Mouse (Mus musculus) erythroid progenitor cell, adult 5-6 weeks (primary cell): Measurements from ENCODE around the gene Otud7a. TPM values are rescaled to one million over a fixed set of nuclear protein-coding genes. Genes with fewer than 3 reads are reported as not detected.
"Not testable (repeated sequence)": the region's sequence is repeated elsewhere in the genome, so short reads cannot be mapped to it uniquely, and the experiment has no call there.

Experiments used
- ATAC-seq: replicated peaks from 2 replicates; pipeline ENCODE4 v1.8.0; 2016; ENCODE audit warnings: moderate number of reproducible peaks, mild to moderate bottlenecking, moderate TSS enrichment, inconsistent platforms; ENCODE audit not compliant: poor library complexity, low FRiP score, severe bottlenecking
- total RNA-seq, 2 experiments: library from RNA; stranded (forward) in 1 of 2; stranded (reverse) in 1 of 2; fragments of 150-400 nt in 1 of 2; fragments of 186-747, 209-891 nt in 1 of 2; gene quantifications; 2 replicates each; pipeline versions ENCODE4 v1.2.3 to v1.2.4; 2015 to 2017; ENCODE audit warnings: low replicate concordance in 2 of 2

Otud7a gene
- total RNA-seq, 2 experiments from 2014 or later = not detected

DNA sequence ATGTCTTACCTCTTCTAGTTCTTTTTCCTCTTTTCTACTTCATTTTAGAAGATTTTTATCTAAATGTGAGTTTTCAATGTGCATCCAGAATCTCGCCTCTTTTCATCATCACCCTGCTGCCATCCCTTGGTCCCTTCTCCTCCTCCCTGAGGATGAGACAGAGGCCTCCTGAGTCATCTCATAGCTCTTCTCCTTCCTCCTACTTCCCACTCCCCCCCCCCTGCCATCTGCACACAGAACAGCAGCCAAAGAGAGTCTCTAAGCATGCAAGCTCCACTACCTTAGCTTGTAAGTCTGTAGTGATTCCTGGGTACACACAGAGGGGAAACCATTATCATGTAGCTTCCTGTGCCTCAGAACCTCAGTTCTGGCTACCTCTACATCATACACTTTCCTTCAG is 109.9 kb downstream of the Otud7a start:
- no peak for ATAC-seq

GRCm38 (mm10) chr7:63556324-63556723 is 111.8 kb downstream of the Otud7a start:
- no peak for ATAC-seq

DNA sequence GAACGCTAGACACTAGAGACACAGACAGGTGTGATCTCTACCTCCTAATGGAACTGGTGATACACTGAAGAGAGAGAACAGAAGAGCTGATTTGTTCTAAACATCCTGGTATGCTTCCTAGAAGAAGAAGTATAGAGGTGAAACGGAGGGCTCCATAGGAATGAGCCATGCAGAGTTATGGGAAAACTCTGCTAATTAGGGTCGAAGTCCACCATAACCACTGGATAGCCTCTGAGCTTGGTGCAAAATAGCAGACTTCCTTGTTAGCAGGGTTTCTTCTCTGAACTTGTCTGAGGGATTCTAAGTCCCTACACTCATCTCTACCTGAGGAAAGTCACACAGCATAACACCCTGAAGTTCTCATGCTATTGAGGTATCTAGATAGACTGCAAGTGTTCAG is 114.4 kb downstream of the Otud7a start:
- no peak for ATAC-seq

GRCm38 (mm10) chr7:63559679-63560078 is 115.1 kb downstream of the Otud7a start:
- ATAC-seq = no peak

- ATAC-seq = no peak
These were observed 138.8 kb downstream of the Otud7a start for GRCm38 (mm10) chr7:63583310-63583709.

DNA sequence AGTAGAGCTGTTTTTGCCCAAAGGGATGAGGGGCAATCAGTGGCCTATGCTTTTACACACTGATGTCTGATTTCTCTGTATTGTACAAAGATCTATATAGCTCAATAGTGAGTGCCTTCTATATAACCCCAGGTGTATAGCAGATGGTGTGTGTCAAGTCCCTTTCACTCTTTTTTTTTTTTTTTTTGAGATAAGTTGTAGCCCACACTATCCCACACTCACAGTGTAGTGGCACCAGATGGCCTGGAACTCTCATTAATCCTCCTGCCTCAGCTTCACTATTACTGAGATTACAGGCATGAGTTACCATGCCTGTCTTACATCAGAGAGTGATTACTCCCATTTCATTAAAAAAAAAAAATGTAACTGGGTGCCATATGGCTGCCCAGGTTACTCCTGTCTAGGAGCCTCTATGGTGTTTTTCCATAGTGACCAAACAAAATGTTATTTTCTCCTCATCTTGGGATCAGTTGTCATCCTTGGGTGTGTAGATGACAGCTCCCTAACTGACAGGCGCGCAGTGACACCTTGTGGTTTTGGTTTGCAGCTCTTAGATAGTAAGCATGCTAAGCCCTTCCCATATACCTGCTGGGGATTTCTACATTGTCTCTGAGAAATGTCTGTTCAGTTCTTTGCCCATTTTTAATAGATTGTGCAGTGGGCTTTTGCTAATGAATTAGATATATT is 141.8 kb downstream of the Otud7a start:
- no peak for ATAC-seq

- no peak for ATAC-seq
These were observed 145.8 kb downstream of the Otud7a start for GRCm38 (mm10) chr7:63590305-63590704.

DNA sequence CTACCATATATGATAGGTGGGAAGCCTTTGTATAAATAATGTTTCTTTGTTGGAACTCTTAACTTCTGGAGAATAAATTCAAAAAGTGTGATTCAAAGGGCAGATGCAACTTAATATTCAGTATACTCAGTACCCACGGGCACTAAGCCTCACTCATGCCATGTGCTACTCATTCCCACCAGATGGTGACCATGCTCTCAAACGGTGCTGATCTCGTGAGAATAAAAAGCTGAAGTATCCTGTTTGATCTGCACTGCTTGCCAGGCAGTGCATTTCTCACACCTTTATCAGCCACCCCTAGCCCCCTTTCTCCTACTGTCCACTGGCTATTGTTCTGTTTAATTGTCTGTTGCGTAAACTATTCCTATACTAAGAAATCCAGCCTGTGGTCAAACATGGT is 146.8 kb downstream of the Otud7a start:
- no peak for ATAC-seq

GRCm38 (mm10) chr7:63592061-63592460 is 147.5 kb downstream of the Otud7a start:
- no peak for ATAC-seq

GRCm38 (mm10) chr7:63604827-63605226 is 160.3 kb downstream of the Otud7a start:
- ATAC-seq = no peak

DNA sequence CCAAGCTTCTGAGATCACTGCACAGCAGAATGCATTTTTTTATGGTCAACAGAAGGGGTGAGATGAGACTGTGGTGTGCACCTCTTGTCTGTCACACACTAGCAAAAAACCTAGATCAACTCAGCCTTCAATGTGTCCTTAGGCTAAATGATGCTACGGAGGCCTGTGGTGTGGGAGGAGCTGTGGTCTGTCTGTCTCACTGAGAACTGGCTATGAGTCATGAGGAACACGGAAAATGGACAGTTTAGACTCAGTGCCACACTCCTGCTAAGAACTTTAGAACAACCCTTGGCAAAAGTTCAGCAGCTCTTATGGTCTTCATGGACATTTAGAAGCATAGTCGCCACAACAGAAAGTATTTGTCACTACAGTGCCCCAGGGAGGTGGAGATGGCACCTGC is 172.5 kb downstream of the Otud7a start:
- ATAC-seq = no peak

DNA sequence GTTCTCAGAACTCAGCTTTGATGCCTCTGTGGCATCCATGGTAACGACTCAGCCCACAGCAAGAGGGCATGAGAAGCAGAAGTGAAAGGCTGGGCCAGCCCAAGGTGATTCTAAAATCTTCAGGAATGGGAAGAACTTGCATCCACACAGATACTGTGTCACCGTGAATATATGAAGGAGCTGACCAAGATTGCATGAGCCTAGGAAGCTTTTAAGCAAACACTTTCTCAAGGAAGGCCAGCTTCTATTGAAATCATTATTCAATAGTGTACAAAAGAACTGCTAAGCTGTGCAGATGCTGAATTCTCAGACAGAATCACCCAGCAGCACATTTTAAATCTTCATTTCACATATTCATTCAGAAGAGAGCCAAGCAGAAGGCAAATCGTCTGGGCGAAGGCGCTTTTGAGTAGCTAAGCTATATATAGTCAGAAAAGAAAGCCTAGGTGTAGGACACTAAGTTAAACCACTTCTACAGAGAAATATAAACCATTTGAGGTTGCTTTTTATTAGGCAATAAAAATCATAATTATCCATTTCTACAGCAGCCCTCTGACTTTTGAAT is 176.3 kb downstream of the Otud7a start:
- ATAC-seq = no peak

DNA sequence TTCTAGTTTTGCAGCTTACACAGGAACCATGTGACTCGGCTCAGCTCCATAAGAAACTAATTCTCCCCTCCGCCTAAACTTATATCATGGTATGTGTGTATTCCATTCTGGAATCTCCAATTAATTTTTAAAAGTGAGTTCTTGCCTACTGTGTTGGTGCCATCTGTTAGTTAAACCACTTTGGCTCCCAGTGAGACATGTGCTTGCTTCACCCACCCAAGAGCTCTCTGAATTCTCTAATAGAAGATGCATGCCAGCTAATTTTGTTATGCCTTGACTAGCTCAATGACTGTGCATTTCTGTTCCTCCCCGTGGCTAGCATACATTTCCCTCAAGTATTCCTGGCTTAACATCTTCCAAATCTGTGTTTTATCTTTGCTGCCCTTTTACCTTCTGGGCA is 193.1 kb downstream of the Otud7a start:
- ATAC-seq = no peak

GRCm38 (mm10) chr7:63644002-63644401 is 199.5 kb downstream of the Otud7a start:
- ATAC-seq = no peak

GRCm38 (mm10) chr7:63647136-63647535 is 202.6 kb downstream of the Otud7a start:
- ATAC-seq = no peak

DNA sequence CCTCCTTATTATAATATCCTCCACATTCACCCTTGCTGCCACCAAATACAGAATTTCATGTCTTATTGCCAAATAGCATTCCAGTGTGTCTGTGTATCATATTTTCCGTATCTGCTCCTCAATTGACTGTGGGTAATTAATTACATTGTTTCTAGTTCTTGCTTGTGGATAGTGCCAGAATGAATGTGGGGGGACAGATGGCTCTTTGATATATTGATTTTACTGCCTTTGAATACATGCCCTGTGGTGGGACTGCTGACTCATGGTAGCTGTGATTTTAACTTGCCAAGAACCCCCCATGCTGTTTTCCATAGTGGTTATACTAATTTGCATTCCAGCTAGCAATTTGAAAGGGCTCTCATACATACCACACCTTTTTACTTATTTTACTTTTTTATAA is 215.7 kb downstream of the Otud7a start:
- ATAC-seq = no peak

GRCm38 (mm10) chr7:63662757-63663156 is 218.2 kb downstream of the Otud7a start:
- no peak for ATAC-seq

- no peak for ATAC-seq
These were observed 220.9 kb downstream of the Otud7a start for GRCm38 (mm10) chr7:63665496-63665895.

- no peak for ATAC-seq
These were observed 223.6 kb downstream of the Otud7a start for GRCm38 (mm10) chr7:63667986-63668741.

DNA sequence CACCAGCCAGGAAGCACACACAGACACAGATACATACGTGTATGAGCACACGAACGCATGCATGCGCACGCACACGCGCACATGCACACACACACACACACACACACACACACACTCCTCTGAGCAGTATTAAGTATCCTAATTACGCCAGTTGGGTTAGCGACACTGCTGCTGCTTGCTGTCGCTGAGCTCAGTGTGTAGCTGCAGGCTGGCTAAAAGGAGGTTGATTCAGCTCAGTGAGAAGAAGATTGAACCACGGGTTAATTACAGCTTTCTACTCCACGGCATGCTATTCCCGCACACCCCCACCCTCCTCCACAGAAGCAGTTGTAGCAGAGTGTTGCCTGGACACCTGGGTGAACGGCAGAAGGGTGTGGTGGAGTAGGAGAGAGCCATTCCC is 224.4 kb downstream of the Otud7a start:
- no peak for ATAC-seq

DNA sequence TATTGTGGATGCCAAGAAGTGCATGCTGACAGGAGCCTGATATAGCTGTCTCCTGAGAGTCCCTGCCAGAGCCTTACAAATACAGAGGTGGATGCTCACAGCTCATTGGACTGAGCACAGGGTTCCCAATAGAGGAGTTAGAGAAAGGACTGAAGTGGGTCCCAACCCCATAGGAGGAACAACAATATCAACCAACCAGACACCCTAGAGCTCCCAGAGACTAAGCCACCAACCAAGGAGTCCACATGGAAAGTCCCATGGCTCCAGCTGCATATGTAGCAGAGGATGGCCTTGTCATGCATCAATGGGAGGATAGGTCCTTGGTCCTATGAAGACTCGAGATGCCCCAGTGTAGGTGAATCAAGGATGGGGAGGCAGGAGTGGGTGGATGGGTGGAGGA is 226.4 kb downstream of the Otud7a start:
- not testable (repeated sequence) for ATAC-seq
